Mouse (Mus musculus) neural tube, embryonic 14.5 days (tissue): ENCODE results near the gene Vmn1r198. TPM values are rescaled to one million over a fixed set of nuclear protein-coding genes. Genes with fewer than 3 reads are reported as not detected.
"Not testable (repeated sequence)": the region's sequence is repeated elsewhere in the genome, so short reads cannot be mapped to it uniquely, and the experiment has no call there.

ENCODE experiments used
- ATAC-seq: fragments of 200-750 bp; cut with Nextera tagmentation; 2 replicates; pipeline ENCODE4 v1.8.0; 2017; ENCODE audit warnings: low read depth, mild to moderate bottlenecking, moderate TSS enrichment, moderate library complexity
- H3K27ac ChIP-seq: fragments of 300-500 bp; sonication (generic); 2 replicates; pipeline ENCODE4 v1.5.1; 2014; ENCODE audit warnings: low read depth, mild to moderate bottlenecking, control low read depth, low read length, moderate library complexity, mixed read lengths
- H3K27me3 ChIP-seq: fragments of 300-500 bp; sonication (generic); 2 replicates; pipeline ENCODE4 v1.6.1; 2014; ENCODE audit warnings: low read length; ENCODE audit not compliant: control insufficient read depth, insufficient read depth
- H3K36me3 ChIP-seq: fragments of 300-500 bp; sonication (generic); 2 replicates; pipeline ENCODE4 v1.6.1; 2014; ENCODE audit warnings: low read length, mixed read lengths; ENCODE audit not compliant: control insufficient read depth, insufficient read depth
- H3K4me1 ChIP-seq: fragments of 300-500 bp; sonication (generic); 2 replicates; pipeline ENCODE4 v1.6.1; 2014; ENCODE audit warnings: low read length; ENCODE audit not compliant: control insufficient read depth, insufficient read depth
- H3K4me2 ChIP-seq: fragments of 300-500 bp; sonication (generic); 2 replicates; pipeline ENCODE4 v1.6.1; 2014; ENCODE audit warnings: mild to moderate bottlenecking, low read depth, low read length, control low read depth
- H3K4me3 ChIP-seq: fragments of 300-500 bp; sonication (generic); 2 replicates; pipeline ENCODE4 v1.5.1; 2014; ENCODE audit warnings: low read depth, low read length, control low read depth, mixed read lengths
- H3K9ac ChIP-seq: fragments of 300-500 bp; sonication (generic); replicated peaks from 2 replicates; pipeline ENCODE4 v1.6.1; 2014; ENCODE audit warnings: low read depth, mild to moderate bottlenecking, control low read depth, low read length, mixed read lengths
- H3K9me3 ChIP-seq: fragments of 300-500 bp; sonication (generic); 2 replicates; pipeline ENCODE4 v1.6.1; 2016; ENCODE audit warnings: low read length; ENCODE audit not compliant: control insufficient read depth
- WGBS: fragments of 180-500 bp; shearing (Covaris S2); extraction: QIAGEN DNeasy Blood & Tissue Kit; methylation state at CpG from one replicate; pipeline ENCODE4 v1.1.7; 2014; 5-methylcytosine and 5-hydroxymethylcytosine counted together
- polyA plus RNA-seq: library from polyadenylated mRNA; unstranded; fragments of >200 nt; fragmentation: Nextera tagmentation; extraction: Ambion mirVana; gene quantifications from 2 replicates; pipeline ENCODE4 v1.2.1, GENCODE M21; 2014

Vmn1r198 gene
- polyA plus RNA-seq: not detected in 2 replicates

DNA sequence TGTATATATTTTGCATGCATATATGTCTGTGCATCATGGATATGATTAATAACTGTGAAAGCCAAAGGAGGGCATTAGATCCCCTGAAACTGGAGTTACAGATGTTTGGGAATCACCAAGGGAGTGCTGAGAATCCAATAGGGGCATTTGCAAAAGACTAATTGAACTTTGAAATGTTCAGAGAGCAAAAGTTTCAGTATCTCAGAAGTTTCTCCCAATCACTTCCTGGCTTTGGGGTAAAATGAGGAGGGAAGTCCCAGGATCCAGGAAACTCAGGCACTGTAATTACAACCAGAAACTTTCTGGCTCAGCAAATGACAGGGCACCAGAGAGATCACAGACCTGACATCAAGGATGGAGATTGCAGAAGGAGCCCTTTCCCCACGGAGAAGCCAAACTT lies at the start of gene Vmn1r198:
Gene Vmn1r198 (plus strand): TSS at position 301 of the 400 bp plus-strand sequence.
- H3K36me3 ChIP-seq: no peaks in the 10 kb centered on the region
- no peak within 1 kb of the TSS for H3K9ac ChIP-seq
- H3K27ac ChIP-seq: no peak within 1 kb of the TSS
- H3K9me3 ChIP-seq: no peaks in the 10 kb centered on the region
- 63% methylated on average over 1 of the region's 1 CpGs for WGBS
- no peak for ATAC-seq
- no peak within 1 kb of the TSS for H3K4me2 ChIP-seq
- H3K4me3 ChIP-seq: no peak within 1 kb of the TSS
- H3K27me3 ChIP-seq: no peaks in the 10 kb centered on the region
- H3K4me1 ChIP-seq: no peaks in the 10 kb centered on the region

DNA sequence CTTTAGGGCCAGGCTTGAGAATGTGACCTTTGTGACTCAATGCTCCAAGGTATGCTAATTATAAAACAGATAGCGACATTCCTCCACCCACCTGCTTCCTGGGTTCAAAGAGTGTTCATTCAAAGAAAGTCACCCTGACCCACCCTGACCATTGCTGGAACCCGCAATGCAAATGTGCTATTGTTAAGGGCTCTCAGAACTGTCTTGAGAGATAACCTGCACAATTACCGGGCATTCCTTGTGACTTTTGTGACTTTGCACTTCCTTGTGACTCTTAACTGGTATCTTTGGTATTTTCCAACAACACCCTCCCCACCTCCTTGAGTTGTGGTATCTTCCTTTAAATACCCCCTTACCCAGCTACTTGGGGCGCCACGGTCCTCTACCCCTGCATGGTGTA lies 42.1 kb upstream of the Vmn1r198 start:
- 93% methylated on average over 5 of the region's 5 CpGs for WGBS
- not testable (repeated sequence) for H3K36me3 ChIP-seq

DNA sequence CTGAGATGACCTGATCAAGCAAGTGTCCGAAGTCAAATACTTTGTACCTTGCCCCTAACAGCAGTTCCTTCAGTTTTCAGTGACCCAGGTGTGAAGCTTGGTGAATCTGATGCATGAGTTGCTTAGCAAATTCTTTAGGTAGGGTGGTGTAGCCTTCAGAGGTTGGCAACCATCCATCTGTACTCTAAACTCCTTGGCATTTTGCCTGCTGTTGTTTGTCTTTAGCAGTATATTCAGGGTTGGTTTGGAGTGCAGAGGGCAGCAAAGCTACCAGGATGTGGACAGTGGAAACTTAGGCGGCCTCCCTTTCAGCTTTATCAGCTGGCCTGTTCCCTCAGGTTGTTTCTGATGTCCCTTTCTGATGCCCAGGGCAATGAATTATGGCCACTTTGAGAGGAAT lies 34.8 kb upstream of the Vmn1r198 start:
- Histone ChIP-seq H3K4me1 (no peaks in the 10 kb centered on the region), H3K27me3 (no peaks in the 10 kb centered on the region), H3K9ac (no peak overlapping the region), H3K27ac (no peak overlapping the region), H3K36me3 (no peaks in the 10 kb centered on the region), H3K4me2 (no peak overlapping the region), H3K4me3 (no peak overlapping the region), H3K9me3 (no peaks in the 10 kb centered on the region)
- 84% methylated on average over 2 of the region's 2 CpGs for WGBS
- no peak for ATAC-seq

More for the DNA sequence above, 42.1 kb upstream of the Vmn1r198 start:
- H3K27ac ChIP-seq, H3K4me1 ChIP-seq, H3K4me2 ChIP-seq, H3K9me3 ChIP-seq, H3K4me3 ChIP-seq, ATAC-seq, H3K9ac ChIP-seq, H3K27me3 ChIP-seq: not testable (repeated sequence)

DNA sequence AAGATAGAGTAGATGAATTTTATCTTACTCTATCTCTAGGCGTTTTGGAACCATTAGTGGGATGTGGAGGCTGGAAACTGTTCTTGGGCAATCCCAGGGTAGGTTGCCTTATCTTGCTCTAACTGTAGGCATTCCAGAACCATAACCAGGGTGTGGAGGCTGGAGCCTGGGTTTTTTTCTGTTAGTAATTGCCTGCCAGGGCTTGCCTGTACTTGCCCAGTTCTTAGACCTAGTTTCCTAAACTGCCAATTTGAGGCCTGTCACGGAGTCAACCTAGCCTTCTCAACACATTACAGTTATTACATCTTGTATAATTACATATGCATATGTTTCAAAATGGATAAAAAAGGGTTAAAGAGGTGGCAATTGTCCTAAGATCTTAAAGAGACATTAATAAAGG lies 32.8 kb upstream of the Vmn1r198 start:
- Histone ChIP-seq H3K27me3 (no peaks in the 10 kb centered on the region), H3K4me3 (no peak overlapping the region), H3K9me3 (no peaks in the 10 kb centered on the region), H3K27ac (no peak overlapping the region), H3K9ac (no peak overlapping the region), H3K4me2 (no peak overlapping the region), H3K4me1 (no peaks in the 10 kb centered on the region), H3K36me3 (no peaks in the 10 kb centered on the region)
- no peak for ATAC-seq
- WGBS: 84% methylated on average over 2 of the region's 2 CpGs

DNA sequence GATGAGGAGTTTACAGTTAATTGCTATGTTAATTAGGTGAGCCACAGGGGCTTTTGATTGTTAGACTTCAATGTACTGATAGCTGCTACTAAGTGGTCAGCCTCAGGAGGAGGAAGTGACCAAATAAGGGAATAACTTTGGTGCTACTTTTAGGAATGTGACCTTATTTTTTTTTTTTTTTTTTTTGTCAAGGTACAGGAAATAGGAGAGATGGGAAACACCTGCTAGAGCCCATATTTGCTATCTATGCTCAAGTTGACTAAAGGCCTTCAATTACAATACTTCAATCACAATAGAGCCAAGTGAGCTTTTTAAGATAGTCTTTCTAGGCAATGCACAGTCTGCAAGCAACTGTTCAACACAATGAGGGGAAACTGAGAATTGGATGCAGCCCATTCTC lies 30.1 kb upstream of the Vmn1r198 start:
- no peaks in the 10 kb centered on the region for H3K27me3 ChIP-seq
- no peaks in the 10 kb centered on the region for H3K9me3 ChIP-seq
- H3K36me3 ChIP-seq: no peaks in the 10 kb centered on the region
- H3K4me1 ChIP-seq: no peaks in the 10 kb centered on the region
- no peak overlapping the region for H3K27ac ChIP-seq
- H3K4me2 ChIP-seq: no peak overlapping the region
- no peak overlapping the region for H3K9ac ChIP-seq
- H3K4me3 ChIP-seq: no peak overlapping the region
- no peak for ATAC-seq

DNA sequence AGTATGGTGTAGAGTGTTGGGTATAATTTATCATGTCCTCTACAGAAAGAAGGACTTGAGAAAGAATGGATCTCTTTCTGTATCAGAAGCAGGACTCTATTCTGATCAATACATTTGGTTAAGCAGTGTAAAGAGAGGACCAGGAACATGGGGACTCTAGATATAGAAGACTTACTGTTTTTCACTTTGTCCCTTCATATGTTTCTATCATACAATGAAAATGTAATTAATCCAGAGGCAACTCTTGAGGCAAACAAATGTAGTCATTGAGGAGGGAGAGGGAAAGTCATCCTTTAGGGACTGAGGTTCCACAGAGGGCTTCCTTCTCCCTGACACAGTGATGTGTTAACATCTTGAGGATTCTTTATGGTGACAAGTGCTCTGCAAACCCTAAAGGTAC lies 25.9 kb upstream of the Vmn1r198 start, which contains the start of gene Vmn1r197:
Gene Vmn1r197 (plus strand): TSS at position 301 of the 400 bp plus-strand sequence.
- Histone ChIP-seq H3K9ac (no peak within 1 kb of the TSS), H3K4me1 (no peaks in the 10 kb centered on the region), H3K9me3 (no peaks in the 10 kb centered on the region), H3K27ac (no peak within 1 kb of the TSS), H3K4me3 (no peak within 1 kb of the TSS), H3K36me3 (no peaks in the 10 kb centered on the region), H3K27me3 (no peaks in the 10 kb centered on the region), H3K4me2 (no peak within 1 kb of the TSS)
- ATAC-seq: no peak

DNA sequence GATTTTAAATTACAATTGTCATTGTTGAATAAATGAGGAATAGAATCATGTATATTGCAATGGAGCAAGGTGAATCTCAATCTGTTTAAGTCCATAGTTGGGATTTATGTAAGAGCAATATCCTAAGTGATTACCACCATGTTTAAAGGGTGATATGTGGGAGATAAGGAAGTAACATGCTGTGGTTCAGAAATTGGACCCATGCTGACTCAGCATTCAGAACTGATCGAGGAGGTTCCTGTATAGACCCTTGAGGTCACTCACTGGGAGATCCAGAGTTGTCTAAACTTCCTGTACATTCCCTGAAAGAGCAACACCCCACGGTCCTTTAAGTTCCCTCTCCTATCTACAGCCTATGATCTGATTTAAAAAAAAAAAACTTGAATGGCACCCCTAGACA lies 16.9 kb upstream of the Vmn1r198 start:
- no peak overlapping the region for H3K4me3 ChIP-seq
- no peak overlapping the region for H3K27ac ChIP-seq
- H3K4me1 ChIP-seq: no peaks in the 10 kb centered on the region
- no peak overlapping the region for H3K9ac ChIP-seq
- H3K27me3 ChIP-seq: no peaks in the 10 kb centered on the region
- H3K4me2 ChIP-seq: no peak overlapping the region
- 76% methylated on average over 2 of the region's 2 CpGs for WGBS
- H3K9me3 ChIP-seq: no peaks in the 10 kb centered on the region
- H3K36me3 ChIP-seq: no peaks in the 10 kb centered on the region
- no peak for ATAC-seq

DNA sequence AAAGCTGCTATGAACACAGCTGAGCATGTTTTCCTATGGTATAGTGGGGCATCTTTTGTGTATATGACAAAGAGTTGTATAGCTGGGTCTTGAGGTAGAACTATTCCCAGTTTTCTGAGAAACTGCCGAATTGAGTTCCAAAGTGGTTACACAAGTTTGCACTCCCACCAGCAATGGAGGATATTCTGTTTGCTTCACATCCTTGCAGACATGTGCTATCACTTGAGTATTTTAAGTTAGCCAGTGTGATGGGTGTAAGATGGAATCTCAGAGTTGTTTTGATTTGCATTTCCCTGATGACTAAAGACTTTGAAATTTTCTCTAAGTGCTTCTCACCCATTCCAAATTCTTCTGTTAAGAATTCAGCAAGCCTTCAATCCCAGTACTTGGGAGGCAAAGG lies 14.6 kb upstream of the Vmn1r198 start:
- Histone ChIP-seq H3K36me3 (no peaks in the 10 kb centered on the region), H3K27me3 (no peaks in the 10 kb centered on the region), H3K4me2 (no peak overlapping the region), H3K9ac (no peak overlapping the region), H3K4me1 (no peaks in the 10 kb centered on the region), H3K4me3 (no peak overlapping the region), H3K27ac (no peak overlapping the region), H3K9me3 (no peaks in the 10 kb centered on the region)
- ATAC-seq: no peak
- 88% methylated on average over 1 of the region's 1 CpGs for WGBS

DNA sequence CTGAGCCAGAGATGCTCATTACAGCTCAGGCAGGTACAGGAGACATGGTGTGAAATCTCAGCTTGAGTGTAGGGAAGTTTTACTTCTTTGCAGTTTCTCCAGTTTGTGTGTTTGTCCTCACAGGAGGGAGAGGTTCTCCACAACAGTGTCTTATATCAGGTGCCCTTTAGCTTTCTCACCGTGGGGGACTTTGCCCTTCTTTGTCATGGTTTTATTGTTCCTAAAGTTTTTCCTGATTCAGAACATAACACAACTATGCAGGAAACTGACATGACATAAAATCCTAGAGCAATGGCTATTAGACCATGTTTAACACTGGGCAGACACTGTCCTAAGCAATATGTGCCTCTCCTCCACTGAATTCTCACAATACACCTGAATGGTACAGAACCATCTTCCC lies 649 bp downstream of the Vmn1r198 start:
- no peak overlapping the region for H3K4me3 ChIP-seq
- ATAC-seq: no peak
- no peaks in the 10 kb centered on the region for H3K27me3 ChIP-seq
- 74% methylated on average over 1 of the region's 1 CpGs for WGBS
- H3K9ac ChIP-seq: no peak overlapping the region
- no peak overlapping the region for H3K27ac ChIP-seq
- H3K9me3 ChIP-seq: no peaks in the 10 kb centered on the region
- no peaks in the 10 kb centered on the region for H3K36me3 ChIP-seq
- no peaks in the 10 kb centered on the region for H3K4me1 ChIP-seq
- H3K4me2 ChIP-seq: no peak overlapping the region

DNA sequence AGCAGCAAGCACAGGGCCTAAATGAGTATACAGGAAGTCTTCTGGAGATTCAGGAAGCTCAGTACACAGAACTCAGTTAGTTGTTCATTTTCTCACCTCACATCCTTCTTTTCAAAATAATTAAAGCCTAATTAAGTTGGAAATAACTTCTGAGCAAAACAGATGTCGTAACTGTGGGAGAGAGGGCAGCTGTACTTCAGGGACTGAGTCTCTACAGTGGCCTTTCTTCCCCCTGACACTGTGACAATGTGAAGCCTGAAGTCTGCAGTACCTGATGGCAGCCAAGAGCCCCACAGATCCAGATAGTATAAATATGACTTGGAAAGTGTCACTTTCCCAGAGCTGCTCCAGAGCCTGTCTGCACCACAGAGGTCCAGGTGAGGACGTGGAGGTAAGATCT lies 29.4 kb downstream of the Vmn1r198 start, which contains the start of gene Vmn1r199:
Gene Vmn1r199 (plus strand): TSS at position 301 of the 400 bp plus-strand sequence.
- Histone ChIP-seq H3K36me3 (no peaks in the 10 kb centered on the region), H3K9ac (no peak within 1 kb of the TSS), H3K4me1 (no peaks in the 10 kb centered on the region), H3K27ac (no peak within 1 kb of the TSS), H3K9me3 (no peaks in the 10 kb centered on the region), H3K4me2 (no peak within 1 kb of the TSS), H3K4me3 (no peak within 1 kb of the TSS), H3K27me3 (no peaks in the 10 kb centered on the region)
- no peak for ATAC-seq
- 92% methylated on average over 2 of the region's 2 CpGs for WGBS
